Comparison of ENCODE assay signal across 18 mouse cellular contexts in genomic region chr3:65656451-65656850, GRCm38 (mm10). TPM values are rescaled to one million over a fixed set of nuclear protein-coding genes. Genes with fewer than 3 reads are reported as not detected.
DNase-seq lines count a peak whose midpoint lies in the region; ATAC-seq and TF ChIP-seq lines count a peak whose summit lies in the region.
"Had no signal": no experiment of that assay in that cellular context is flagged by ENCODE, and none has a peak within 500 bp of the region (broad histone marks: within the 10 kb centered on the region; RNA-seq: fewer than 3 reads in every experiment).

No protein-coding gene starts in this region.

- no peak for TF ChIP-seq CTCF in thymus, adult 2 months (IDR thresholded peaks at IDR 0.05; ENCODE audit: borderline replicate concordance, control insufficient read depth, extremely low read depth, insufficient read depth, low read length, poor library complexity)

- peaks cover 11% of the 10 kb centered on the region for H3K27me3 ChIP-seq in midbrain, embryonic 11.5 days (ENCODE audit: control insufficient read depth, insufficient read depth, low read length)
- peaks cover 24% of the 10 kb centered on the region; the same call in 1 of the 2 replicates for H3K27me3 ChIP-seq in midbrain, embryonic 14.5 days (ENCODE audit: control insufficient read depth, insufficient read depth, low read length)
- peaks cover 13% of the 10 kb centered on the region; the same call in 1 of the 2 replicates for H3K27me3 ChIP-seq in hindbrain, embryonic 14.5 days (ENCODE audit: control insufficient read depth, insufficient read depth, low read length)
- H3K27me3 ChIP-seq in midbrain, embryonic 15.5 days (replicated peaks), result peaks cover 22% of the 10 kb centered on the region
- peaks cover 5% of the 10 kb centered on the region; the same call in 1 of the 2 replicates for H3K27me3 ChIP-seq in thymus, adult 2 months (ENCODE audit: control insufficient read depth, insufficient read depth, low read length)

- DNase-seq in midbrain, embryonic 11.5 days (ENCODE audit: low spot score, missing footprints), result peak; percentile 91
- no peak for DNase-seq in midbrain, embryonic 14.5 days
- no peak for DNase-seq in hindbrain, embryonic 14.5 days (ENCODE audit: low spot score)
- DNase-seq in heart, adult 18-20 months, result no peak
- no peak for DNase-seq in thymus, adult 2 months
- no peak for DNase-seq in gastrocnemius, adult 8-10 months (ENCODE audit: low spot score in 2 of 2)
- DNase-seq: adrenal gland, postnatal 25 days; cerebellum, adult 8-10 months; gastrocnemius, postnatal 25 days; heart, adult 2 months; kidney, adult 18-20 months; kidney, postnatal 4 days; thymus, postnatal 14 days had no signal

- 60% methylated on average over 7 of the region's 7 CpGs for WGBS in midbrain, embryonic 11.5 days
- WGBS in midbrain, embryonic 14.5 days, result 41% methylated on average over 7 of the region's 7 CpGs
- 48% methylated on average over 7 of the region's 7 CpGs for WGBS in hindbrain, embryonic 14.5 days
- WGBS in midbrain, embryonic 15.5 days, result 45% methylated on average over 7 of the region's 7 CpGs
- WGBS in thymus, adult 2 months, result 92% methylated on average over 7 of the region's 7 CpGs

- H3K4me1 ChIP-seq in midbrain, embryonic 11.5 days (ENCODE audit: control insufficient read depth, insufficient read depth, low read length), result peaks cover 14% of the 10 kb centered on the region
- H3K4me1 ChIP-seq in midbrain, embryonic 14.5 days (ENCODE audit: control insufficient read depth, insufficient read depth, low read length), result peaks cover 21% of the 10 kb centered on the region
- H3K4me1 ChIP-seq in hindbrain, embryonic 14.5 days (replicated peaks; ENCODE audit: control insufficient read depth, insufficient read depth, low read length), result 0 out of 2 replicates have a peak, but pooled peaks cover 3% of the 10 kb centered on the region
- H3K4me1 ChIP-seq in midbrain, embryonic 15.5 days, result peaks cover 20% of the 10 kb centered on the region
- peaks cover 8% of the 10 kb centered on the region for H3K4me1 ChIP-seq in thymus, adult 2 months (replicated peaks; ENCODE audit: control insufficient read depth, insufficient read depth, low read length)

- no peak overlapping the region for H3K27ac ChIP-seq in midbrain, embryonic 11.5 days (ENCODE audit: low read depth, low read length)
- no peak overlapping the region for H3K27ac ChIP-seq in midbrain, embryonic 14.5 days (replicated peaks; ENCODE audit: low read depth, low read length)
- no peak overlapping the region for H3K27ac ChIP-seq in hindbrain, embryonic 14.5 days
- H3K27ac ChIP-seq in midbrain, embryonic 15.5 days, result no peak overlapping the region
- H3K27ac ChIP-seq in thymus, adult 2 months (ENCODE audit: control insufficient read depth, insufficient read depth, low read length), result no peak overlapping the region
- H3K27ac ChIP-seq: embryonic facial prominence, embryonic 15.5 days; heart, adult 2 months had no signal

- peak overlapping the region; percentile 16 for H3K4me2 ChIP-seq in midbrain, embryonic 11.5 days
- no peak overlapping the region for H3K4me2 ChIP-seq in midbrain, embryonic 14.5 days (ENCODE audit: low read length)
- H3K4me2 ChIP-seq in hindbrain, embryonic 14.5 days (replicated peaks), result peak overlapping the region; percentile 18; the same call in 1 of the 2 replicates
- H3K4me2 ChIP-seq in midbrain, embryonic 15.5 days, result 0 out of 2 replicates have a peak overlapping the region, but pooled peaks have one; percentile 99
- H3K4me2 ChIP-seq: embryonic facial prominence, embryonic 15.5 days had no signal

- H3K9me3 ChIP-seq in midbrain, embryonic 11.5 days (ENCODE audit: control insufficient read depth, low read length), result no peaks in the 10 kb centered on the region
- H3K9me3 ChIP-seq in midbrain, embryonic 14.5 days (ENCODE audit: control insufficient read depth, low read length), result no peaks in the 10 kb centered on the region
- no peaks in the 10 kb centered on the region for H3K9me3 ChIP-seq in hindbrain, embryonic 14.5 days (ENCODE audit: control insufficient read depth, low read length)
- H3K9me3 ChIP-seq in midbrain, embryonic 15.5 days, result no peaks in the 10 kb centered on the region
- H3K9me3 ChIP-seq: embryonic facial prominence, embryonic 15.5 days had no signal

- TF ChIP-seq POLR2A in thymus, adult 2 months (IDR thresholded peaks at IDR 0.05; ENCODE audit: control insufficient read depth, extremely low read depth, insufficient read depth, low read length, poor library complexity), result no peak

- peak overlapping the region; percentile 7; the same call in 1 of the 2 replicates for H3K9ac ChIP-seq in midbrain, embryonic 11.5 days (ENCODE audit: low read length)
- no peak overlapping the region for H3K9ac ChIP-seq in midbrain, embryonic 14.5 days (replicated peaks; ENCODE audit: low read length)
- H3K9ac ChIP-seq in hindbrain, embryonic 14.5 days, result no peak overlapping the region
- H3K9ac ChIP-seq in midbrain, embryonic 15.5 days, result no peak overlapping the region
- H3K9ac ChIP-seq: embryonic facial prominence, embryonic 15.5 days had no signal

- ATAC-seq in midbrain, embryonic 11.5 days (ENCODE audit: low FRiP score), result no peak
- no peak for ATAC-seq in midbrain, embryonic 14.5 days (ENCODE audit: low FRiP score, low TSS enrichment)
- ATAC-seq in hindbrain, embryonic 14.5 days (ENCODE audit: low FRiP score), result no peak
- ATAC-seq in midbrain, embryonic 15.5 days (replicated peaks), result no peak
- ATAC-seq: forebrain, embryonic 16.5 days; inflammation-experienced regulatory T-cells, adult 6 months had no signal

- H3K4me3 ChIP-seq in midbrain, embryonic 11.5 days (ENCODE audit: low read depth, low read length), result no peak overlapping the region
- H3K4me3 ChIP-seq in midbrain, embryonic 14.5 days (replicated peaks; ENCODE audit: low read depth, low read length), result no peak overlapping the region
- H3K4me3 ChIP-seq in hindbrain, embryonic 14.5 days (replicated peaks; ENCODE audit: low read length), result no peak overlapping the region
- H3K4me3 ChIP-seq in midbrain, embryonic 15.5 days, result no peak overlapping the region
- no peak overlapping the region for H3K4me3 ChIP-seq in thymus, adult 2 months (ENCODE audit: control insufficient read depth, insufficient read depth, low read length)
- H3K4me3 ChIP-seq: embryonic facial prominence, embryonic 15.5 days; heart, adult 2 months had no signal

- H3K36me3 ChIP-seq in midbrain, embryonic 11.5 days (ENCODE audit: control insufficient read depth, insufficient read depth, low read length), result no peaks in the 10 kb centered on the region
- H3K36me3 ChIP-seq in midbrain, embryonic 14.5 days (ENCODE audit: control insufficient read depth, insufficient read depth, low read length), result no peaks in the 10 kb centered on the region
- no peaks in the 10 kb centered on the region for H3K36me3 ChIP-seq in hindbrain, embryonic 14.5 days (replicated peaks; ENCODE audit: control insufficient read depth, insufficient read depth)
- no peaks in the 10 kb centered on the region for H3K36me3 ChIP-seq in midbrain, embryonic 15.5 days (replicated peaks)
- H3K36me3 ChIP-seq in thymus, adult 2 months (ENCODE audit: control insufficient read depth, insufficient read depth, low read length), result no peaks in the 10 kb centered on the region
- H3K36me3 ChIP-seq: embryonic facial prominence, embryonic 15.5 days had no signal

RNA-seq across cellular contexts. Expression of gene Lekr1, which starts 9.6 kb away (rescaled TPM):
- polyA plus RNA-seq in midbrain, embryonic 11.5 days (2014; fragmentation: Nextera tagmentation; extraction: Ambion mirVana), result 5.5 and 7.4 TPM in 2 replicates
- polyA plus RNA-seq in midbrain, embryonic 14.5 days (2014; fragmentation: Nextera tagmentation; extraction: Ambion mirVana), result 7.0 and 8.0 TPM in 2 replicates
- polyA plus RNA-seq in hindbrain, embryonic 14.5 days (2014; fragmentation: Nextera tagmentation; extraction: Ambion mirVana), result 7.1 and 8.2 TPM in 2 replicates
- polyA plus RNA-seq in midbrain, embryonic 15.5 days (2015; fragmentation: Nextera tagmentation; extraction: Ambion mirVana), result 5.7 and 6.5 TPM in 2 replicates
- total RNA-seq in heart, adult 18-20 months (2021), result 1 to 10 TPM; 2.5 to 2.7 TPM
- 0.68 and 0.84 TPM in 2 replicates for polyA plus RNA-seq in thymus, adult 2 months (2012; rRNA removed)
- total RNA-seq in gastrocnemius, adult 8-10 months (2022), result under 1 TPM; 0.19 to 0.62 (median 0.27) TPM
- polyA plus RNA-seq: liver, adult 2 months had no signal
